Mouse (Mus musculus) CD8-positive naive resting alpha-beta T cell, adult 57 days (primary cell): ENCODE measurements around the gene Crygd. TPM values are rescaled to one million over a fixed set of nuclear protein-coding genes. Genes with fewer than 3 reads are reported as not detected.

Source experiments
- total RNA-seq: library from RNA; stranded (reverse); gene quantifications from one replicate; pipeline ENCODE4 v1.2.4, GENCODE M21; 2023

Gene Crygd
- total RNA-seq = not detected

GRCm38 (mm10) chr1:65063352-65063751 lies at the start of gene Crygd:
Crygd (minus strand) TSS chr1:65063452.

GRCm38 (mm10) chr1:65103273-65103672 lies 40.0 kb upstream of the Crygd start, which contains the start of gene Cryga:
Cryga (minus strand) TSS chr1:65103373.

GRCm38 (mm10) chr1:65082188-65082587 lies 18.9 kb upstream of the Crygd start, which contains the start of gene Crygb:
Crygb (minus strand) TSS chr1:65082288.

GRCm38 (mm10) chr1:65073589-65073988 lies 10.3 kb upstream of the Crygd start, which contains the start of gene Crygc:
Crygc (minus strand) TSS chr1:65073689.

GRCm38 (mm10) chr1:65050952-65051351 lies 12.3 kb downstream of the Crygd start, which contains the start of gene Cryge:
Cryge (minus strand) TSS chr1:65051149.

GRCm38 (mm10) chr1:65032641-65033040 lies 30.6 kb downstream of the Crygd start, which contains the start of gene Akr1cl:
Akr1cl (minus strand) TSS chr1:65032759.

Other genes starting within 250 kb of the Crygd start
- gene Plekhm3, start 106.6 kb downstream of the Crygd start, total RNA-seq = 14.9 TPM
- not detected for gene Akr1cl, start 30.7 kb downstream of the Crygd start, total RNA-seq
- not detected for gene Cryge, start 12.3 kb downstream of the Crygd start, total RNA-seq
- not detected for gene Crygc, start 10.2 kb upstream of the Crygd start, total RNA-seq
- gene Crygb, start 18.8 kb upstream of the Crygd start, total RNA-seq = not detected
- not detected for gene Cryga, start 39.9 kb upstream of the Crygd start, total RNA-seq
- not detected for gene Gm28845, start 56.1 kb upstream of the Crygd start, total RNA-seq
- not detected for gene D630023F18Rik, start 59.8 kb upstream of the Crygd start, total RNA-seq
- gene Idh1, start 123.0 kb upstream of the Crygd start, total RNA-seq = 4.0 TPM
- 38.7 TPM for gene Pikfyve, start 123.2 kb upstream of the Crygd start, total RNA-seq
- gene Pth2r, start 218.6 kb upstream of the Crygd start, total RNA-seq = not detected